Mouse (Mus musculus): ENCODE measurements at regions not wholly inside any gene's neighbourhood (a gene's known extent, or its start where the extent isn't known, plus 50 kb on each side); places are given as distances from the start of the nearest gene placed in this dataset.
A peak's percentile ranks its signal among the peaks of the same experiment; 100 is the strongest.

- TF ChIP-seq HCFC1 (IDR thresholded peaks at IDR 0.05; ENCODE audit: borderline replicate concordance, insufficient read depth, low read length) (no peak), ZC3H11A (IDR thresholded peaks at IDR 0.05; ENCODE audit: borderline replicate concordance, low read depth, low read length) (no peak), CHD2 (IDR thresholded peaks at IDR 0.05; ENCODE audit: low read depth, low read length) (no peak), ZNF384 (IDR thresholded peaks at IDR 0.05; ENCODE audit: low read depth, low read length) (no peak), MAFK (IDR thresholded peaks at IDR 0.05; ENCODE audit: insufficient read depth, low read depth, low read length) (no peak)
- in situ Hi-C loops (cut with MboI; ENCODE audit: low sequenced_read_pairs in 2 of 2, unreplicated experiment in 2 of 2) = loop anchor here in 1 of 2 experiments (25.0 kb wide), 1 partner anchor 329 kb away; the partner anchor contains the start of gene Id2
- no peak overlapping the region for H3K27ac ChIP-seq (ENCODE audit: insufficient read depth, low read depth, low read length, poor library complexity, severe bottlenecking)
- H3K9me3 ChIP-seq (ENCODE audit: control insufficient read depth, insufficient read depth, low read depth, low read length) = no peaks in the 10 kb centered on the region
- H3K9ac ChIP-seq (ENCODE audit: insufficient read depth, low read depth, low read length, poor library complexity, severe bottlenecking) = no peak overlapping the region
- no peak for DNase-seq (ENCODE audit: low read depth, low spot score)
- no peaks in the 10 kb centered on the region for H3K36me3 ChIP-seq (ENCODE audit: control insufficient read depth, insufficient read depth, low read length, poor library complexity, severe bottlenecking)
- no peak overlapping the region for H3K4me3 ChIP-seq (ENCODE audit: insufficient read depth in 1 of 2, low read depth in 1 of 2, low read length in 2 of 2, poor library complexity in 1 of 2, severe bottlenecking in 1 of 2)
- no peaks in the 10 kb centered on the region for H3K4me1 ChIP-seq (ENCODE audit: control insufficient read depth in 2 of 2, insufficient read depth in 2 of 2, low read length in 2 of 2, poor library complexity in 1 of 2)
These were observed 319.6 kb upstream of the Id2 start for GRCm38 (mm10) chr12:25416571-25416970.

- no peaks in the 10 kb centered on the region for H3K9me3 ChIP-seq (ENCODE audit: control insufficient read depth, insufficient read depth, low read depth, low read length)
- in situ Hi-C loops (cut with MboI; ENCODE audit: low sequenced_read_pairs in 2 of 2, unreplicated experiment in 2 of 2) = loop anchor here in 1 of 2 experiments (25.0 kb wide), 1 partner anchor 328 kb away; the partner anchor contains the start of gene Id2
- DNase-seq (ENCODE audit: low read depth, low spot score) = no peak
- no peaks in the 10 kb centered on the region for H3K4me1 ChIP-seq (ENCODE audit: control insufficient read depth in 2 of 2, insufficient read depth in 2 of 2, low read length in 2 of 2, poor library complexity in 1 of 2)
- no peak overlapping the region for H3K27ac ChIP-seq (ENCODE audit: insufficient read depth, low read depth, low read length, poor library complexity, severe bottlenecking)
- no peak overlapping the region for H3K9ac ChIP-seq (ENCODE audit: insufficient read depth, low read depth, low read length, poor library complexity, severe bottlenecking)
- no peak overlapping the region for H3K4me3 ChIP-seq (ENCODE audit: insufficient read depth in 1 of 2, low read depth in 1 of 2, low read length in 2 of 2, poor library complexity in 1 of 2, severe bottlenecking in 1 of 2)
- H3K36me3 ChIP-seq (ENCODE audit: control insufficient read depth, insufficient read depth, low read length, poor library complexity, severe bottlenecking) = no peaks in the 10 kb centered on the region
- TF ChIP-seq HCFC1 (IDR thresholded peaks at IDR 0.05; ENCODE audit: borderline replicate concordance, insufficient read depth, low read length) = no peak
- no peak for TF ChIP-seq CHD2 (IDR thresholded peaks at IDR 0.05; ENCODE audit: low read depth, low read length)
- TF ChIP-seq MAFK (IDR thresholded peaks at IDR 0.05; ENCODE audit: insufficient read depth, low read depth, low read length) = no peak
- TF ChIP-seq ZNF384 (IDR thresholded peaks at IDR 0.05; ENCODE audit: low read depth, low read length) = no peak
- TF ChIP-seq ZC3H11A (IDR thresholded peaks at IDR 0.05; ENCODE audit: borderline replicate concordance, low read depth, low read length) = no peak
These were observed 318.7 kb upstream of the Id2 start for GRCm38 (mm10) chr12:25415641-25416040.

GRCm38 (mm10) chr12:25415232-25415631, 318.3 kb upstream of the Id2 start:
- no peaks in the 10 kb centered on the region for H3K9me3 ChIP-seq (ENCODE audit: control insufficient read depth, insufficient read depth, low read depth, low read length)
- H3K4me1 ChIP-seq (ENCODE audit: control insufficient read depth in 2 of 2, insufficient read depth in 2 of 2, low read length in 2 of 2, poor library complexity in 1 of 2) = no peaks in the 10 kb centered on the region
- no peak overlapping the region for H3K9ac ChIP-seq (ENCODE audit: insufficient read depth, low read depth, low read length, poor library complexity, severe bottlenecking)
- in situ Hi-C loops (cut with MboI; ENCODE audit: low sequenced_read_pairs in 2 of 2, unreplicated experiment in 2 of 2) = loop anchor here in 1 of 2 experiments (25.0 kb wide), 1 partner anchor 328 kb away; the partner anchor contains the start of gene Id2
- no peak overlapping the region for H3K4me3 ChIP-seq (ENCODE audit: insufficient read depth in 1 of 2, low read depth in 1 of 2, low read length in 2 of 2, poor library complexity in 1 of 2, severe bottlenecking in 1 of 2)
- H3K27ac ChIP-seq (ENCODE audit: insufficient read depth, low read depth, low read length, poor library complexity, severe bottlenecking) = no peak overlapping the region
- no peaks in the 10 kb centered on the region for H3K36me3 ChIP-seq (ENCODE audit: control insufficient read depth, insufficient read depth, low read length, poor library complexity, severe bottlenecking)
- TF ChIP-seq ZNF384 (IDR thresholded peaks at IDR 0.05; ENCODE audit: low read depth, low read length) (no peak), HCFC1 (IDR thresholded peaks at IDR 0.05; ENCODE audit: borderline replicate concordance, insufficient read depth, low read length) (no peak), MAFK (IDR thresholded peaks at IDR 0.05; ENCODE audit: insufficient read depth, low read depth, low read length) (no peak), CHD2 (IDR thresholded peaks at IDR 0.05; ENCODE audit: low read depth, low read length) (no peak), ZC3H11A (IDR thresholded peaks at IDR 0.05; ENCODE audit: borderline replicate concordance, low read depth, low read length) (peak; percentile 41)
- DNase-seq (ENCODE audit: low read depth, low spot score) = peak; percentile 17

- in situ Hi-C loops (cut with MboI; ENCODE audit: low sequenced_read_pairs in 2 of 2, unreplicated experiment in 2 of 2) = loop anchor here in 1 of 2 experiments (25.0 kb wide), 1 partner anchor 320 kb away; the partner anchor contains the start of gene Id2
- H3K4me1 ChIP-seq (ENCODE audit: control insufficient read depth in 2 of 2, insufficient read depth in 2 of 2, low read length in 2 of 2, poor library complexity in 1 of 2) = no peaks in the 10 kb centered on the region
- H3K27ac ChIP-seq (ENCODE audit: insufficient read depth, low read depth, low read length, poor library complexity, severe bottlenecking) = no peak overlapping the region
- H3K4me3 ChIP-seq (ENCODE audit: insufficient read depth in 1 of 2, low read depth in 1 of 2, low read length in 2 of 2, poor library complexity in 1 of 2, severe bottlenecking in 1 of 2) = no peak overlapping the region
- H3K36me3 ChIP-seq (ENCODE audit: control insufficient read depth, insufficient read depth, low read length, poor library complexity, severe bottlenecking) = no peaks in the 10 kb centered on the region
- H3K9me3 ChIP-seq (ENCODE audit: control insufficient read depth, insufficient read depth, low read depth, low read length) = no peaks in the 10 kb centered on the region
- DNase-seq (ENCODE audit: low read depth, low spot score) = no peak
- H3K9ac ChIP-seq (ENCODE audit: insufficient read depth, low read depth, low read length, poor library complexity, severe bottlenecking) = no peak overlapping the region
- TF ChIP-seq ZNF384 (IDR thresholded peaks at IDR 0.05; ENCODE audit: low read depth, low read length) = no peak
- no peak for TF ChIP-seq ZC3H11A (IDR thresholded peaks at IDR 0.05; ENCODE audit: borderline replicate concordance, low read depth, low read length)
- TF ChIP-seq CHD2 (IDR thresholded peaks at IDR 0.05; ENCODE audit: low read depth, low read length) = no peak
- TF ChIP-seq HCFC1 (IDR thresholded peaks at IDR 0.05; ENCODE audit: borderline replicate concordance, insufficient read depth, low read length) = no peak
- no peak for TF ChIP-seq MAFK (IDR thresholded peaks at IDR 0.05; ENCODE audit: insufficient read depth, low read depth, low read length)
These were observed 310.4 kb upstream of the Id2 start for GRCm38 (mm10) chr12:25407301-25407700.
